Mouse (Mus musculus): ENCODE measurements around the gene Zup1.

GRCm38 (mm10) chr10:33940702-33941101 is 10.4 kb downstream of the Zup1 start:
- no peak for TF ChIP-seq CHD2 (IDR thresholded peaks at IDR 0.05; ENCODE audit: low read depth, low read length)
- TF ChIP-seq MAFK (IDR thresholded peaks at IDR 0.05; ENCODE audit: insufficient read depth, low read depth, low read length): no peak
- TF ChIP-seq HCFC1 (IDR thresholded peaks at IDR 0.05; ENCODE audit: borderline replicate concordance, insufficient read depth, low read length): no peak
- no peak for TF ChIP-seq ZC3H11A (IDR thresholded peaks at IDR 0.05; ENCODE audit: borderline replicate concordance, low read depth, low read length)
